Mouse (Mus musculus) frontal cortex, postnatal 36 days (tissue): ENCODE results near the gene Gm21773.
"Not testable (repeated sequence)": the region's sequence is repeated elsewhere in the genome, so short reads cannot be mapped to it uniquely, and the experiment has no call there.

Experiments
- DNase-seq, 2 experiments: peaks; one replicate each; pipeline ENCODE4 v3.0.0; 2022; ENCODE audit warnings: low spot score in 2 of 2

Gene Gm21773

DNA sequence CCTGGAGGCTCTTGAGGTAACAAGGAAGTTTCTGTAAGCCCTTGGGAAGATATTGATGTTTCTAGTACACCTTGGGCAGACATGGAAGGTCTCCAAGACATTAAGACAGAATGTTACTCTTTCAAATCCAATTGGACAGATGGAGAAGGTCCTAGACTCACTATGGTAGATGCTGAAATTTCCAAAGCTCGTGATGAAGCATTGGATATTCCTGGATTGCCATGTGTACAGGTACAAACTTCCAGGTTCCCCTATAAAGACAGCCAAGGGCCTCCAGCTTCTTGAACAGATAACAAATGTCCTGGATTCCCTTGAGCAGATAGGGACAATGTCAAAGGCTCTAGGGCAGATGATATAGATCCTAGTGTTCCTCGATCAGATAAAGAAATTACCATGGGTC, at the start of gene Gm21773:
Gene Gm21773 (minus strand): TSS at position 101 of the 400 bp plus-strand sequence.
- DNase-seq, result not testable (repeated sequence)
